Mouse (Mus musculus) thymus, postnatal 4 days (tissue): ENCODE data around the gene Brdt.
"Not testable (repeated sequence)": the region's sequence is repeated elsewhere in the genome, so short reads cannot be mapped to it uniquely, and the experiment has no call there.

ENCODE experiments used
- DNase-seq: peaks from one replicate; pipeline ENCODE4 v3.0.0; 2021

Gene Brdt

DNA sequence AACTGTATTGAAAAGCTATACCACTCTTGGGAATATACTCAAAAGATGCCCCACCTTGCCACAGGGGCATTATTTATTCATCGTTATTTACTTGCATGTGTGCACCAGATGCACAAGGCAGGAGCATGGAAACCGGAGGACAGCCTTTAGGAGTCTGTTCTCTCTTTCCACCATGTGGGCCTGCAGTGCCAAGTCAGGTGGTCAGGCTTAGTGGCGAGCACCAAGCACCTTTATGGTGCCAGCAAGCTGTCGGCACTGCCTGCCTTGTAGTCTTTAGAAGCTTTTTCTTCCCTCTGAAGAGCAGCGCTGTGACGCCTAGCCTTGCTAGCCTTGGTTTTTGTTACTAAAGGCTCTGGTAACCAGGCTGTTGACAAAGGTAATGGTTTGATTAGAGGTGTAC lies 11.9 kb downstream of the Brdt start:
- DNase-seq: no peak

DNA sequence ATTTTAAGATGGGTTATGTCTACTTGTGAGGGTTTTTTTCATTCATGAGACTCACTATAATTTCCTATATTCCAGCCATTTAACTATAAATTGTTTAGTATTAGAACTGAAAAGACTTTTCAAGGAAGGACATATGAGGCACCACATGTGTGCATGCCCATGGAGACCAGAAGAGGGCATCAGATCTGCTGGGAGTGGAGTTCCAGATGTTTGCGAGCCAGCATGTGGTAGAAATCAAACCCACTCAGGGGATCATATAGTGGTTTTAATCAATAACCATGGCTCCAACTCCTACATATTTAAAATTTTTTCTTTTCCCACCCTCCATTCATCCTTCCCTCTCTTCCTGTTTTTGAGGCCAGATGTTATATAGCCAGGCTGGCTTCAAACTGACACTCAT lies 15.3 kb downstream of the Brdt start:
- peak; percentile 39 for DNase-seq

DNA sequence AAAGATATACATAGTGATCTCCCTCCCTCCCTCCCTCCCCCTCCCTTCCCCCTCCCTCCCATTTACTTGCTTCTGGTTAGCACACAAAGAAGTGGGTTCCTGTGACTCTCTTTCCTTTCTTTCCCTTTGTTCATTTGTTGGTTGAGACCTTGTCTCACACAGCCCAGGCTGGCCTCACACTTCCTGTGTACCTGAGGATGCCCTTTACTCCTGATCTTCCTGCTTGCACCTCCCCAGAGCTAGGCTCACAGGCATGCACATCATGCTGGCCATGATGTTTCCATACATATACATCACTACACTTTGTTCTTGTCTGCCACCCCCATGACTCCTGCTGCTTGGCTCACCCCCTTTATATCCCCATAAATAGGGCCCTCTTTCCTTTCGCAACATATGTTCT lies 21.6 kb downstream of the Brdt start:
- no peak for DNase-seq

DNA sequence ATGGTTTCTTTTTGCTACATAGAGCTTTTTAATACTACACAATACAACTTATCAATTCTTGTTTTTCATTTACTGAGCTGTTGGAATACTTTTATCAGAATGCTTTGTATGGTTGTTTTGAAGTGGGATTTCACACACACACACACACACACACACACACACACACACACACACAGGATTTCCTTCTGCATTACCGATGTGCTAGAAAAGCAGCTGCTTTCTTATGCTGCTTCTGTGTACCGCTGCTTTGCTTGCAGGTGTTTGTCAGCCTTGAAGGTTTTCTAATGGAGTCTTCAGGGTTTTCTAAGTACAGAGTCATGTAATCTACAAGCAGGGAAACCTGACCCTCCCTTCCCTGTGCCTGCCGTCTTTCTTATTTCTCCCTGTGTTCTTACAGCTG lies 23.0 kb downstream of the Brdt start:
- peak; percentile 63 for DNase-seq

DNA sequence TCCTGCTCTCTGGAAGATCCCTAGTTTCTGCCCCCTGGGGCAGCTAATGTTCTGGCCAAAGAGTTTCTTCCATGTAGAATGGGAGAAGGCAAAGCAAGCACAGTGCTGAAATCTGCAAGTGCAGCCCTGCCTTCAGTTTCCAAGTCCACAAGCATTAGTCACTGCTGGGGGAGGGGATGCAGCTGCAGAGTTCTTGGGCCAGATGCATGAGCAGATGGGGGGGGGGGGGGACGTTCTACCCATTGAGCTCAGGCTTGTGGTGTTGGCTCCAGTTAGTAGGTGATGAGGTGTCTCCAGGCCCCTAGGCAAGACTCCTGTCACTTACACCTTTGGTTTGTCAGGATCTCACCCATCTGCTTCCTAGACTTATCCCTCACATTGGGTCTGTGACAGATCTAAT lies 24.8 kb downstream of the Brdt start:
- peak; percentile 75 for DNase-seq

DNA sequence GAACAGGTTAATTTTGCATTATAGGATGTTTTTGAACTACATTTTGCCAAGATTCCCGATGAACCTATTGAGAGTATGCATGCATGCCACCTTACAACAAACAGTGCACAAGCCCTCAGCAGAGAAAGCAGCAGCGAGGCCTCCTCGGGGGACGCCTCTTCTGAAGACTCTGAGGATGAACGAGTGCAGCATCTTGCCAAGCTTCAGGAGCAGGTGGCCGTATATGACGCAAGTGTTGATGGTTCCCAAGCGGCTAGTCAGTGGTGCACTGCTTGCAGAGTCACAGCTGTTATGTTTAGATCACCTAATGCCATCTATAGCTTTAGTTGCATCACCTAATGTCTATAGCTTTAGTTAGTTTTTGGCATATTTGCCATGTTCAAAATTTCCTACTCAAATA lies 26.8 kb downstream of the Brdt start:
- peak; percentile 54 for DNase-seq

DNA sequence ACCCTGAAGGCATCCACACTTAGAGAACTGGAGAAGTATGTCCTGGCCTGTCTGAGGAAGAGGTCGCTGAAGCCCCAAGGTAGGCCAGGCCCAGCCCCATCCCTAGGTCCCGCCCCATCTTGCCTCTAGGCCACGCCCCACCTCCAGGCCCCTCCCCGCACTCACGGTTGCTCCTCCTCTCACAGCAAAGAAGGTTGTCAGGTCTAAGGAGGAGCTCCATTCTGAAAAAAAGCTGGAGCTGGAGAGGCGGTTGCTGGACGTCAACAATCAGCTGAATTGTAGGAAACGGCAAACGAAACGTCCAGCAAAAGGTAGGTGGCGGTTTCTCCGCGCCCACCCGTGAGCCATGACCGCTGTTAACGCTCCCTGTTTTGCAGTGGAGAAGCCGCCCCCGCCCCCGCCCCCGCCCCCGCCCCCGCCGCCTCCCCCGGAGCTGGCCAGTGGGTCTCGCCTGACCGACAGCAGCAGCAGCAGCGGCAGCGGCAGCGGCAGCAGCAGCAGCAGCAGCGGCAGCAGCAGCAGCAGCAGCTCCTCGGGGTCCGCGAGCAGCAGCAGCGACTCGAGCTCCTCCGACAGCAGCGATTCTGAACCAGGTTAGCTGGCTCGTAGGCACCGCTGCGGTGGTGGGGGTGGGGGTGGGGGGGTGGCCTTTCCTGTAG lies 28.6 kb downstream of the Brdt start:
- DNase-seq: peak; percentile 96

DNA sequence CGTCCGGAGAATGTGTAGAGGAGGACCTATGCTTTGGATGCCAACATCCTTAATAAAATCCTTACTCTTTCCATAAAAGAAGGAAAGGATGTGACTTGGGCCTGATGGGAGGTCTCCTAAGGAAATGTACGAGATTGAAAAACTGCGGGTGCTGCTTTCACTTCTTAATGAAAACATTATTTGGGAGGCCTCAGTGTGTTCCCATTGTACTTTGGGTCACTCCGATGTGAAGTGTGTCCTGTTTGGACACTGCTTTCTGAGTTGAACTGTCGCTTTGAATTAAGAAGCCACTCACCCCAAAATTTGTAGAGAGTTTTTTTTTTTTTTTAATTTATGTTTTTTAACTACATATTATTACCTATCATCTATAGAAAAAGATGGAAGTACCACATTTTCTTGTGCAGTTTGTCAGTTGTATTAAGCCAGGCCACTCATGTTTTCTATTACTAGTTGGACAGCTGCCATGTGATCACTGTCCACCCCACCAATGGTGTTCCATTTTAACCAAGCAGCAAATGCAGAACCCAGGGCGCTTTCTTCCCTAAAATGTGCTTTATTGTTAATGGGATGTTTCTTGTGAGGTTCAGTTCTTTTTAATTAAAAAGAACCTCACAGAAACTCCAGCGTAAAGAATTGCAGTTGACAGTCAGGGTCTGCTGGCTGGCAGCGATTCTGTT lies 29.2 kb downstream of the Brdt start:
- DNase-seq: no peak

DNA sequence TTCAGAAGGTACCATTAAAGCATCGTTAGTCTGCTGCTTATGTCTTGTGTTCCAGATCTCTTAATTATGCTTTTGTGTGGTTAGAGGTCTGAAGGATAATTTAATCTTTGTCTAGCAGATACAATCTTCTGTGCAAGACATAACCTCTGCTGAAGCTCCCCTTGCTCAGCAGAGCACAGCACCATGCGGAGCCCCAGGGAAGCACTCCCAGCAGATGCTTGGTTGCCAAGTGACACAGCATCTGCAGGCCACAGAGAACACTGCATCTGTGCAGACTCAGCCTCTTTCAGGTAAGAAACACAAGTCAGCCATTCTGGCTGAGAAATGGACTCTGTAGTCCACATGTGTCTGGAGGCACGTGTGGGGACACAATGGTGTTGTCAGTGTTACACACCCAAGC lies 39.1 kb downstream of the Brdt start:
- DNase-seq: no peak

DNA sequence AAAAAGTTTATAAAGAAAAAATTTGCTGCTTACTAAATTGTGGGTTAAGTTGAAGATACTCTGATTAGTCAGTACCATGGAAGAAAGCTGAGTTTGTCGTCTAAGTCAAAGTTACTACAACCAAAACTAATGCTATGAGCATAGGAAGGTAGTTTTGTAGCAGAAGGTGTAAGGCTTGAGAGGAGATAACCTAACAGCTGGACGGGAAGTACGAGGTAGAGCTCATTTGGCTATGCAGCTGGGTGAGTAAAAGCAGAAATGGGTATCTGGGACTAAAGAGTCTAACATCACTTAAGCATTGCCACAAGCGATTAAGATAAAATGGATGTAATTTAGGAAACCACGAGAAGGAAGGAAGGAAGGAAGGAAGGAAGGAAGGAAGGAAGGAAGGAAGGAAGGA lies 40.4 kb downstream of the Brdt start:
- no peak for DNase-seq

DNA sequence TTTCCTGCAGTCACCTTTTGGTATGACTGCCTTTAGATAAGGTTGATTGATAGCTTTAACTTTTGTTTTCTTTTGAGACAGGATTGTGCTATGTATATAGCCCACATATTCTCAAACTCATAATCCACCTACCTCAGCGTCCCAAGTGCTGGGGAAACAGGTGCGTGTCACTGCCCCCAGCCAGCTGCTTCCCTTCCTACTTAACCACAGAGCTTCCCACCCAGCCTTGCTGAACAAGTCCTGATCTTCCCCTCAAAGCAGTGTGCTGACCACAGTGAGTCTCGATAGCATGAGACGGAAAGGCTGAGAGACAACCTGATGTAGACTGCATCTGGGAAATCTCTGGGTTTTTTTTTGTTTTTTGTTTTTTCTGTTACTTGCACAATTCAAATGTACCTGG lies 42.3 kb downstream of the Brdt start:
- peak; percentile 51 for DNase-seq

DNA sequence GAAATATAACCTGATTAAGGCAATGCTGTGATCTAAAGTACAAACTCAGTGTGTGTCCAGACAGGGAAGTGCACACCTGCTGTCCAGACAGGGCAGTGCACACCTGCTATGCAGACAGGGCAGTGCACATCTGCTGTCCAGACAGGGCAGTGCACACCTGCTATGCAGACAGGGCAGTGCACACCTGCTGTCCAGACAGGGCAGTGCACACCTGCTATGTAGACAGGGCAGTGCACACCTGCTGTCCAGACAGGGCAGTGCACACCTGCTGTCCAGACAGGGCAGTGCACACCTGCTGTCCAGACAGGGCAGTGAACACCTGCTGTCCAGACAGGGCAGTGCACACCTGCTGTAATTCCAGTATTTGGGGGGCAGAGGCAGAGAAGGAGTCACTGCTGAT lies 55.5 kb downstream of the Brdt start:
- DNase-seq: not testable (repeated sequence)

DNA sequence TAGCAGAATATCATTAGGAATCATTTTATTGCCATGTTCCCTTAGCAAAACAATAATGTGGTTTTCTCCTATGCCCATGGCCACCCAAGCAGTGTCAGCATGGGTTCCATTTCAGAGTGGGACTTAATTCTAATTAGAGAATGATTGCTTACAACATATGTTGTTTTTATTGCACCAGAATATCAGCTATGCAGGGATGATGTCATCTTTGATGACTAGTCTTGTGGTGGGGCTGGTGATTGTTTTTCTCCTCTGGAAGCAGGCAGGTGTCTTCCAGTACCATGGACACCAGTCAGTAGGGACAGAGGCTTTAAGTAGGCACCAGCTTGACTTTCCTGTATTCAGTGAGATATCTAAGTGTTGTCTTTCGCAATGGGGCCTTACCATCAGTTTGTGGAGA lies 56.8 kb downstream of the Brdt start:
- DNase-seq: no peak

DNA sequence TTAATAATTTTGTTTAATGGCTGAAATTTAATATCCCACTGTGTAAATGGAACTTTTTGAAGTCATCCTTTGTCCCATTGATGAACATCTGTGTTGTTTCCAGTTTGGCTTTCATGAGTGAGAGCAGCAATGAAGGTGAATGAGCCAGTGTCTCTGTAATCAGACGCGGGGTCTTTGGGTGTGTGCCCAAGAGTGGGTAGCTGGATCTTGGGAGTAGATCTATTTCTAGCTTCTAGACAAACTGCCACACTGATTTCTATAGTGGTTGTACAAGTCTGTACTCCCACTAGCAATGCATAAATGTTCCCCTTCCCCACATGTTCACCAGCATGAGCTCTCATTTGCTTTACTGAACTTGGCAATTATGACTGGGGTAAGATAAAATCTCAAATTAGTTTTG lies 58.4 kb downstream of the Brdt start:
- DNase-seq: no peak

DNA sequence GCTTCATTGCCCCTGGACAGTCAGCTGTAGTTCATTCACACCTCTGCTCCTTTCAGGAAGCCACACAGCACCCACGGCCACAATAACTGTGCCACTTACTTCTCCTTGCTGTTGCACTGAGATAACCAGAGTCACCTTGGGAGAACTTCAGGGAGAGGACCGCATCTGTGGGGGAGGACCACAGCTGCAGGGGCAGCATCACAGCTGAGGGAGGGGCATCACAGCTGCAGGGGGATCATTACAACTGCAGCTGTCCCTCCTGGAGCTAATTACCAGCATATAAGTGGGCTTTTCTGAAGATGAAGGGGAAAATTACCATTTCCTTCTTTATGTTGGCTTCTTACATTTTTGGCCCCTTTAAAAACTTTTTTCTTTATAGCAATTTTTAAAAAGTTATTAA lies 63.5 kb downstream of the Brdt start:
- DNase-seq: no peak

DNA sequence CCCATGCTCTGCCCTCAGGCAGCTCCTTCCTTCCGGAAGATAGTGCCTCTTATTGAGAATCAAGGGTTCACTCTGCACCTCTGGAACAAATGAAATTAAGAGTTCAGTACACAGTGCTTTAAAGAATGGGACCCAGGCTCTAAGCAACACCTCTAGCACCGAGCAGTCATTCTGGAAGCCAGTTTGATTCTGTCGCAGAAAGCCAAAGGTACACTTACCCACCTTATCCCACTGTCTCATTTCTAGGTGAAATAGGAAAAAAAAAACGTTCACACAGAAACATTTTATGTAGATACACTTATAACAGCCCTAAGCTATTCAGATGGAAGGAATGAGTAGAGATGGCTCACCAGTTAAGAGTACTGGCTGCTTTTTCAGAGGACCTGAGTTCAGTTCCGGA lies 71.5 kb downstream of the Brdt start, which contains the start of gene Ephx4:
TSS of gene Ephx4 (plus strand) at position 301 of the 400 bp plus-strand sequence.
- DNase-seq: peak; percentile 12

DNA sequence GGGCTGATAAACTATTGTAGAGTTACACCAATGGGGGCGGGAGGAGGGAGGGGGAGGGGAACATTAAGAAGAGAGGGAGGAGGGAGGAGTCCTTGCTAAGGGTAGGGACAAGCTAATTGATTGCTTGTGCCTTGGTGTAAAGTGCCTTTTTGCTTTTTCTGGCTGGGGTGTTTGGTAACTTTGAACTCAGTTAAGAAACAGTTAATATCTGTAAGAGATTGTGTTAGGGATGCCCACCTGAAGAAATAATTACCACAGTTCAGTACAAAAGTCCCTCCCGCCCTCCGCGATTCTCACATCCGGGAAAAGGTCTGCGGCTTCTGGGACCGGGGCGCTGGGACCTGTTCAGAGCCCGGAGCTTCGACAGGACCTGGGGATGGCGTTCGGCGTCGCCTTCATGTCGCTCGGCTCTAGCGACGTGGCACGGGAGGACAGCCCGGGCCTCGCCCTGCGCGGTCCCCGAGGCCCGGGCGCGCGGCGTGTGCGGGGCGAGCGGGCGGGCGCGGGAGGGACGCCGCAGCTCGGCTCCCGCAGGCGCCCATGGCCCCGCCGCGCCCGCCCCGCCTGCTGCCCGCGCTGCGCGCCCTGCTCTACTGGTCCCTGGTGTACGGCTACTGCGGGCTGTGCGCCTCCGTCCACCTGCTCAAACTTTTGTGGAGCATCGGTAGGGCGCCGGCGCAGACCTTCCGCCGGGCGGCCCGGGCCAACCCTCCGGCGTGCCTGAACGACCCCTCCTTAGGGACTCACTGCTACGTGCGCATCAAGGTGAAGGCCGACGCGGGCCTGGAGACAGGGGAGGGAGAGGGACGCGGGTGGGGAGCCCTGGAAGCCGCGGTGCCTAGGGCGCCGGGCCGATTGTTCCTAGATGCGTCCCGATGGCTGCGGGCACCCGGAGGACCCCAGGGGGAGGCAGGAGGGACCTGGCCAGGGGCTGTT lies 72.3 kb downstream of the Brdt start:
- peak; percentile 56 for DNase-seq

DNA sequence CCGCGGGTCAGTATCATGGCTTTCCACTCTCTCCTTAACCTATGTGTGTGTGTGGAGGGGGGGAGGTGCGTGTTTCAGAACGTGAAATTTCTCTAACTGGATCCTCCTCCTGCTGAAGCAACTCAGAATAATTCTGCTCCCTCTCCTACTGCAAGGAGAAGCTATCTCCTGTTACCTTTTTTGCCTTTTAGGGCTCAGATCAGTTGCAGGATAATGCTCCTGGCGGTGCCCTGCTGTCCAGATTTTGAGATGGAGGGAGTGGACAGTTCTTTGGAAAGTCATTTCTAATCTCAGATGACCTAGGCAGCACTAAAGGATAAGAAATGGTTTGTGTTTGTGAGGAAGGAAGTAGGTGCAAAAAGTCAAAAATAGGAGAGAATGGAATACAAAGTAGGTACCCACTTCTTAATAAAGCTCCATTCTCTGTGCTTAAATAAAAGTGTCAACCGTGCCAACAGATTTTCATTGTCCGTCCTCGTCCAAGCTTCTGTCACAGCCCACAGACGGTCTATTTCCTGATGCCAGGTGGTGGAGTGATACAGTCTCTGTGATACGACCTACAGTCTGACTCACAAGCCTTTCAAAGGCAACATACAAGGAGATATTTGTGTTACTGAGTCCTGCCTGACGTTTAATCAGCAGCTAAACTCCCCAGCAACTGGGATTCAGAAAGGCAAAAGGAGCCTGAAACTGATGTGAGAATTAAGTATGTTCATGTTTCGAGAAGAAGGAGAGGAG lies 73.2 kb downstream of the Brdt start:
- no peak for DNase-seq

DNA sequence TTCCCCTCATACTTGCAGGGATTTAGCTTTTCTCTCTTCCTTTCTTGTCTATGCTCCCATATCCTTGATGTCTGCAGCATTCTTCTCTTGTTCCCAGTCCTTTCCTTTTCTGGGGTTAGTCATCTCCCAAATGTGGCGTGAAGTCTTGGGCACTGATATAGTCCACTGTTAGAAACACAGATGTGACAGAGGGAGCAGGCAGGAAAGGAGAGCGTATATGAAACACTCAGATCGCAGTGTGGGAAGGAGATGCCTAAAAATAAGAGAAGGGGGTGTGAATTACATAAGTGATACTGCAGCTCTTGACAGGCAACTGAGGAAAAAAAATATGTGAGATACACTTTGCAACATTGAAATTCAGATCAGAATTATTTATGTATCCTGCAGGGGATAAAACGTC lies 74.4 kb downstream of the Brdt start:
- no peak for DNase-seq

DNA sequence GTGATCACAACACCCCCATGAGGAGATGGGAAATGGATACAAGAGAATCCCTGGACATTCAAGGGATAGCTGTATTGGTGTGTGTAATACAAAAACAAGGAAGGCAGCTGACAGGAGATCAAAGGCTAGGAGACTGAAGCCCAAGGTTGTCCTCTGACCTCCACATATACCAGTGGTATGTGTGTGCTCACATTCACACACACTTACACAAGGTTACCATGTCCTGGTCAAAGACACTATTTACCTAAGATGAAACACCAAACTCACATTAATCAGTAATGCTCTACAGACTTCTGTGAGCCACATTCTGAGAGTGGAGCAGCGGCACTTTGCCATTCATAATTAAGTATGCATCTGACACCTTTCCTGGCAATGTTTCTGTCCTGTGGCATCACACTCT lies 79.3 kb downstream of the Brdt start:
- no peak for DNase-seq

DNA sequence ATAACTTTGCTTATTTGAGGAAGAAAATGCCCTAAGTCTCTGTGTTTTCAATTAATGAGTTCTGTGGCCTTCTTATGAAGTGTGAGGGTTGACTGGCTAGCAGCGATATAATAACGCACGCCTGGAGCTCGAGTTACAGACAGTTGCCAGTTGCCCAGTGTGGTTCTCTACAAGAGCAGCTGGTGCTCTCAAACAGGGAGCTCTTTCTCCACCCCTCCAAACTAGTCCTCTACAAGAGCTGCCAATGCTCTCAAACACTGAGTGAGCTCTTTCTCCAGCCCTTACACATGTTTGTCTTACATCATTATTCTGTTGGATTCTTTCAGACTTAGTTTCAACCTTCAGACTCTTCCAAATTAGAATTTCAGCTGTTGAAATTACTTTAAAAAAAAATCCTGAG lies 80.4 kb downstream of the Brdt start:
- DNase-seq: no peak

DNA sequence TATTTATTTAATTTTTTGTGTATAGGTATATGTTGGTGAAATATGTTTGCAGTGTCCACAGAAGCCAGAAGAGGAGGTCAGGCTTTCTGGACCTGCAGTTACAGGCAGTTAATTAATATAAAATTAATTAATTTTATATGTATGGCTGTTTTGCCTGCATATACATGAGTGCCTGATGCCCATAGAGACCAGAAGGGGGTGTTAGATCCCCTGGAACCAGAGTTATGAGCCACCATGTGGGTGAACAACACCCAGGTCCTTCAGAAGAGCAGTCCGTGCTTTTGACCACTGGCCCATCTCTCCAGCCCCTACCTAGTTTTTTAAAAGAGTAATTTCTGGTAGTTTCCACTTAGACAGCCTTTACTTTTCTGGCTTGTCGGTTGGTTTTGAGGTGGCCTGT lies 81.3 kb downstream of the Brdt start:
- no peak for DNase-seq

DNA sequence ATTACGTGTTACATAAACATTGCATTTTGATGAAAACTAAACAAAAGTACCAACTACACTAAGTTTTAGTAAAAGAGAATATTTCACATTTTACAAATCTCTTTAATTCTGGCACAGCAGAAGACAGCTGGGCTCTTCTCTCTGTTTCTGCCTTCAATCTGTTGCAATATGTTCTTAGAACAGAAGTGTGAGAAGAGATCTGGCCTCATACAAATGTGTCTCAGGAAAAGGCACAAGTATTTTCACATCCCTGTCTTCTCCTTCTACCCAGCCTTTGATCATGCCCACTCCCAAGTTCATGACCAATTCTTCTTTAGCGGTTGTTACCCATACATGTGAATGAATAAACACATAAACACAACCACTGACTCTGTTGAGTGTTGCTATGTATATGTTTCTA lies 84.1 kb downstream of the Brdt start:
- DNase-seq: no peak
